Mouse (Mus musculus) E14TG2a.4 (cell line): ENCODE measurements around the gene Ogdh.

Experiments
- CTCF ChIP-seq: conservative IDR thresholded peaks from 2 replicates; pipeline ENCODE4 v1.5.1; 2014; ENCODE audit warnings: low read length
- POU5F1 ChIP-seq: IDR thresholded peaks from 2 replicates; pipeline ENCODE4 v1.6.1; 2014; ENCODE audit warnings: low read length, borderline replicate concordance

DNA sequence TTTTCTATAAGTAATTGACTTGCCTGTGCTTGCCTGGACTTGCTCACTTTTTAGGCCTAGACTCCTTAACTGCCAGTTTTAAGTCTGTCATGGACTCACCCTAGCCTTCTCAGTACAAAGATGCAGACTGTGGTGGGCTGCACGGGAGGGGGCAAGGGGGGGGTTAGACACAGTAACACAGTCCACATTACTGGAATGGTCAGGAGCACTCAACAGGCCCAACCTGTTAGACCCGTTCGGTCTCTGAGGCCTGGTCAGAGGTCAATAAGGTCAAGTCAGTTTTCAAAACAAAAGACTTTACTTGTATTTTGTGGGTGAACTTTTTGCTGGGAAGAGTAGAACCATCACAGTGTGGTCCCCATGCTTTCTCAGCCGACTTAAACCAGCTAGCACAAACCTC lies 75.7 kb downstream of the Ogdh start:
- TF ChIP-seq CTCF (no peak), POU5F1 (no peak)
